Mouse (Mus musculus) cortical plate, adult 2 months (tissue): ENCODE data around the gene Dhtkd1.

Source experiments
- CTCF ChIP-seq: fragments of 200-500 bp; IDR thresholded peaks from 2 replicates; pipeline ENCODE4 v1.5.1; 2011; ENCODE audit warnings: mild to moderate bottlenecking, control low read depth, low read length; ENCODE audit not compliant: insufficient read depth; ENCODE audit errors: extremely low read depth
- POLR2A ChIP-seq: fragments of 200-500 bp; IDR thresholded peaks from 2 replicates; pipeline ENCODE4 v1.6.1; 2011; ENCODE audit warnings: mild to moderate bottlenecking, low read length, control low read depth; ENCODE audit not compliant: insufficient read depth; ENCODE audit errors: extremely low read depth

GRCm38 (mm10) chr2:5922823-5923222 lies 19.8 kb downstream of the Dhtkd1 start:
- TF ChIP-seq POLR2A (no peak), CTCF (no peak)
